Mouse (Mus musculus) spleen, adult 2 months (tissue): ENCODE results near the gene Gm49394. TPM values are rescaled to one million over a fixed set of nuclear protein-coding genes. Genes with fewer than 3 reads are reported as not detected.
A peak's percentile ranks its signal among the peaks of the same experiment; 100 is the strongest.

Experiments
- DNase-seq, 2 experiments: peaks; one replicate each; pipeline versions ENCODE4 v3.0.0 to v3.0.0-alpha.2; 2012 to 2021; ENCODE audit warnings: low spot score in 2 of 2, low read depth in 1 of 2
- H3K27ac ChIP-seq: fragments of 200-500 bp; 2 replicates; pipeline ENCODE4 v1.5.1; 2012; ENCODE audit warnings: low read length, inconsistent platforms; ENCODE audit not compliant: insufficient read depth
- H3K27me3 ChIP-seq: fragments of 200-500 bp; 2 replicates; pipeline ENCODE4 v1.6.1; 2012; ENCODE audit warnings: mild to moderate bottlenecking, moderate library complexity, low read length, inconsistent platforms; ENCODE audit not compliant: control insufficient read depth, insufficient read depth
- H3K36me3 ChIP-seq: fragments of 200-500 bp; 2 replicates; pipeline ENCODE4 v1.6.1; 2012; ENCODE audit warnings: mild to moderate bottlenecking, low read length, inconsistent platforms; ENCODE audit not compliant: control insufficient read depth, insufficient read depth
- H3K4me1 ChIP-seq: fragments of 200-500 bp; 2 replicates; pipeline ENCODE4 v1.6.1; 2011; ENCODE audit warnings: inconsistent platforms; ENCODE audit not compliant: control insufficient read depth, insufficient read depth, insufficient read length
- H3K4me3 ChIP-seq: fragments of 200-500 bp; 2 replicates; pipeline ENCODE4 v1.5.1; 2011; ENCODE audit warnings: mild to moderate bottlenecking, inconsistent platforms; ENCODE audit not compliant: insufficient read depth, insufficient read length; ENCODE audit errors: extremely low read depth
- CTCF ChIP-seq: fragments of 200-500 bp; IDR thresholded peaks from 2 replicates; pipeline ENCODE4 v1.5.1; 2011; ENCODE audit warnings: mild to moderate bottlenecking, inconsistent platforms; ENCODE audit not compliant: insufficient read depth, insufficient read length, insufficient replicate concordance; ENCODE audit errors: extremely low read depth
- POLR2A ChIP-seq: fragments of 200-500 bp; IDR thresholded peaks from 2 replicates; pipeline ENCODE4 v1.6.1; 2011; ENCODE audit warnings: low read depth, low read length, inconsistent platforms
- WGBS: fragments of 180-500 bp; shearing (Covaris S2); methylation state at CpG from one replicate; pipeline ENCODE4 v1.1.7; 2018; 5-methylcytosine and 5-hydroxymethylcytosine counted together
- polyA plus RNA-seq: library from polyadenylated mRNA; depleted of rRNA; stranded (reverse); fragments of >200 nt; gene quantifications from 2 replicates; pipeline ENCODE4 v1.2.3, GENCODE M21; 2012; rRNA removed

Gm49394 gene
- polyA plus RNA-seq, 1 experiment, result not detected

DNA sequence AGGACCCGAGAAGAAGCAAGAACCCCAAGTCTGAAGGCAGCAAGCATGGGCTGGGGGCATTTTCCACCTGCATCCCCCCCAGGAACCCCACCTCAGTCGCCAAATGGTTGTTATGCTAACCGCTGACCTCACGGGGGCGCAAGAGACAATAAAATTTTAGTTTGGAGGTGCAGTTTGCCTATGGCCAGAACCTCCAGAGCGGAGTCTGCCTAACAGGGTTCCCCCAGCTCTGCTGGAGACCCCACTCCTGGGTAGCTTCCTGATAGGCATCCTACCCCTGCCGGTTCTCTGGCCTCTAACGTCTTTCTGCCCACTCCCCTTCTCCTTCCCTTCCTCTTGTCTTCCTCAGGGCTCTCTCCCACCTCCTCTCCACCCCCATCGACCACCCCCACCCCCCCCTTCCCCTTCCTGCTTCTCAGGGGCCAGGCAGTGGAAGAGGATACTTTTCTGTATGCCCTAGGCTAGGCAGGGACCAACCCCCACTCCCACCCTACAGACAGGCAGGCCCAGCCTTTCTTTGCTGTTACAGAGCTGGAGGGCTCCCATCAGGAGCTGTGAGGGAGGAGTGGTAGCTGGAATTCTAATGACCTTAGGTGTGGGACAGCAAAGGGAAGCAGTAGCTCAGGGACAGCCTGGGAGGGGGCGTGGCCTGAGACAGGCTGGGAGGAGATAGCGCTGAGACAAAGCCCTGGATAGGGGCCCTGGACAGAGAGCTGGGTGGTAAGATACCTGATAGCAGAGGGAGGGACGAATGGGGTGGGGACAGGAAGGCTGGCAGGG lies 58.9 kb downstream of the Gm49394 start:
- DNase-seq, result peak in 1 of 2 experiments; percentile 19
- Histone ChIP-seq H3K36me3 (no peaks in the 10 kb centered on the region), H3K4me1 (no peaks in the 10 kb centered on the region), H3K27me3 (0 out of 2 replicates have a peak, but pooled peaks cover 1% of the 10 kb centered on the region), H3K27ac (no peak overlapping the region), H3K4me3 (no peak overlapping the region)
- 9% methylated on average over 12 of the region's 12 CpGs for WGBS
- TF ChIP-seq CTCF, result peak; percentile 21; the same call in 1 of the 2 replicates
- no peak for TF ChIP-seq POLR2A

DNA sequence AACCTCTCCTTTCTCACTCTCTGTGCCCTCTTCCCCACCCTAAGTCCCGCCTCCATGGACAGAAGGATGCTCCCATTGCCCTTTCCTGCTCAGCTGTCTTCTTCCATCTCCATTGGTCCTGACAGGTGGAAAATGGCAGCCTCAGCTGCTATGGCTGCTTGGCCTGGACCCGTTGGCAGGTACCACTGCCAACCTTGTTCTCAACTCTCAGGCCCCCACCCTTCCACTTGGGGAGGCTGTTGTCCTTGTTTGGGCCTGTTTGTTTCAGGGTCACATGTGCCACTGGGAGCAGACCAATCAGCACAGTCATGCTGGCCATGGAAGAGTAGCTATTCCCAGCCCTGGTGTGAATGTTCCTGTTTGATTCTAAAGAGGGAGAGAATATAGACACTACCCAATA lies 68.8 kb downstream of the Gm49394 start:
- Histone ChIP-seq H3K4me1 (no peaks in the 10 kb centered on the region), H3K4me3 (no peak overlapping the region), H3K36me3 (no peaks in the 10 kb centered on the region), H3K27me3 (no peaks in the 10 kb centered on the region), H3K27ac (no peak overlapping the region)
- no peak for DNase-seq
- no peak for TF ChIP-seq CTCF
- no peak for TF ChIP-seq POLR2A
- WGBS, result 85% methylated on average over 2 of the region's 2 CpGs

Other genes with a start within 250 kb of the Gm49394 start
- gene Syt8, start 235.1 kb downstream of the Gm49394 start, polyA plus RNA-seq, result 0.94 and 1.1 TPM in 2 replicates
- 3.0 and 3.9 TPM in 2 replicates for gene Tnni2, start 228.1 kb downstream of the Gm49394 start, polyA plus RNA-seq
- gene Lsp1, start 209.1 kb downstream of the Gm49394 start, polyA plus RNA-seq, result 368 and 410 TPM in 2 replicates
- 1.6 and 1.8 TPM in 2 replicates for gene Tnnt3, start 171.1 kb downstream of the Gm49394 start, polyA plus RNA-seq
- 8.1 and 8.4 TPM in 2 replicates for gene Mrpl23, start 137.3 kb downstream of the Gm49394 start, polyA plus RNA-seq
- 13.9 and 16.6 TPM in 2 replicates for gene Igf2, start 3.1 kb downstream of the Gm49394 start, polyA plus RNA-seq
- 15.8 and 29.4 TPM in 2 replicates for gene Ins2, start 73.4 kb upstream of the Gm49394 start, polyA plus RNA-seq